Mouse (Mus musculus): ENCODE results near the gene Ifitm3.

DNA sequence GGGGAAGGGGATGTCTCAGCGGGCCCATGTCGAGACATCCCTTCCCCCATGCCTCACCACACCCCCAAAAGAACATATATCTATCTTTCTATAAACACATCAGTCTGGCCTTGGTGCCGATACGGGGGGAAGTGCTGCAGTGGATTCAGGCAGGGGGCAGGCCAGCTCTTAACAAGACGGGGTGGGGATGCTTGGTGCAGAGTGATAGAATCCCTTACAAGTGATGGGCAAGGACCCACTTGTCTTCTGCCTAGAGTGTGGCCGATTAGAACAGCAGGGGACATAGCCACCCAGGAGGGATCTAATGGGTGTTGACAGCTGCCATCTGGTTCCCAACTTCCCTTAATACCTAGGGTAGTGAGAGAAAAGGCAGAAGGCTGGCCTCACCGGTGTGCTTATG lies 39.6 kb downstream of the Ifitm3 start:
- TF ChIP-seq JUN (IDR thresholded peaks at IDR 0.05; ENCODE audit: insufficient read depth, low read depth, low read length) (no peak), EP300 (IDR thresholded peaks at IDR 0.05; ENCODE audit: low read length) (no peak), TBP (conservative IDR thresholded peaks at IDR 0.05; ENCODE audit: low read depth, low read length) (no peak), USF1 (IDR thresholded peaks at IDR 0.05; ENCODE audit: low read depth, low read length) (no peak), POLR2A (IDR thresholded peaks at IDR 0.05; ENCODE audit: low read depth, low read length) (no peak), NRF1 (IDR thresholded peaks at IDR 0.05; ENCODE audit: low read depth, low read length) (no peak)
